Mouse (Mus musculus): ENCODE results near the gene Rcor2. TPM values are rescaled to one million over a fixed set of nuclear protein-coding genes. Genes with fewer than 3 reads are reported as not detected.

Rcor2 gene
- total RNA-seq, 2 experiments from 2014 or later, result 17.0 to 18.2 TPM

DNA sequence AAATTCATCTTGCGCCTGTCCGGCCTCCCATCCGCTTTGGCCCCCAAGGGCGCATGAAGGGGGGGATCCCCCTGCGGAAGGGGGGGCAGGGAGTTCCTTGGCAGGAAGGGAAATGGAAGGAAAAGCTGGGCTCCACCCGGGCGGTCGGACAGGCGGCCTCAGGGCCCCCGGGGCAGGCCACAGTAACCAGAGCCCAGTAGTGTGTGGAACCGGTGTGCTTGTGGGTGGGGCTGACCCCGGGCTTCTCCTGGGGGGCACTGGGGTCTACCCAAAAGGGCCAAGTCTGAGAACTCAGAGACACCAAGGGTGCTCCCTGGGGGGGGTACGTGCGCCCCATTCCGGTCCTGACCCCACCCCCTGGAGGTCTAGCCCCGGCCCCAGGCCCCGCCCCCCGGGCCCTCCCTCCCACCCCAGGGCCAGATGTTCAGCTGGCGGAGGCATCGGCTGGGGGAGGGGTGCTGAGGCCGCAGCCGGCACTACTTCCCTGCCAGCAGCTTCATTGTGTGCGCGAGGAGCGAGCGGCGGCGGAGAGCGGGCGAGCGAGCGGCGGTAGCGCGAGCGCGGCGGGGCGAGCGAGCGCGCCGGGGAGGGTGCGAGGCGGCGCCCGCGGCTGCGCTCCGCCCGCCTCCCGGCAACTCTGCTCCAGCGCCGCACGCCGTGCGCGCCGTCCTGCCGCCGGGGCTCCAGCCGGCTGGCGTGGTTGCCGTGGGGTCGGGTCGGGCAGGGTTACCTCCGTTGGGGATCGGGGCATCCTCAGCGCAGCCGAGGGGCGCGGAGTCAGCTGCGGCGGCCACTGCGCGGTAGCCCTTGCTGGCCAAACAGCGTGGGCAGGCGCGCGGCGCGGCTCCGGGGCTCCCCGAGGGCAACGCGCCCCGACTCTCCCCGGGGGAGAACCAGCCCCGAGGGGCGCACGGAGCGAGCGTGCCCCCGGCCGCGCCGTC, 926 bp downstream of the Rcor2 start:
- Histone ChIP-seq H3K4me3 (peak overlapping the region; percentile 71), H3K27ac (peak overlapping the region; percentile 93)
- TF ChIP-seq CTCF (conservative IDR thresholded peaks at IDR 0.05), result no peak
- peak in 1 of 2 experiments; percentile 78 for DNase-seq (ENCODE audit: low spot score in 2 of 2)

DNA sequence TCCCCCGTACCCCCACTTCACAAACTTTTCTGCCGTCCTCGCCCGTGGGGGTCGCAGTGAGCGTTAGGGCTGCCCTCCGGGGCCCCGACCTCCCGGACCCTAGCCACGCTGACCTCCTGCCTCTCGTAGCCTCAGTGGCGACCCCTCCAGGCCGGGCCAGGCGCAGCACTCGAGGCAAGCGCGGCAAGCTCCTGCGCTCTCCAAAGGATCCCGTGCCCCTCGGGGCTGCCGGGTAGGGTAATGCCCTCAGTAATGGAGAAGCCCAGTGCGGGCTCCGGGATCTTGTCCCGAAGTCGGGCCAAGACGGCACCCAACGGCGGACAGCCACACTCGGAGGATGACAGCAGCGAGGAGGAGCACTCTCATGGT, 1.6 kb downstream of the Rcor2 start:
- peak; percentile 88 for TF ChIP-seq CTCF (conservative IDR thresholded peaks at IDR 0.05)
- DNase-seq (ENCODE audit: low spot score in 2 of 2), result peak in 1 of 2 experiments; percentile 73
- peak overlapping the region; percentile 93 for H3K27ac ChIP-seq
- H3K4me3 ChIP-seq, result peak overlapping the region; percentile 71

GRCm38 (mm10) chr19:7269290-7270044, 2.3 kb downstream of the Rcor2 start:
- DNase-seq (ENCODE audit: low spot score in 2 of 2), result no peak
- Histone ChIP-seq H3K4me3 (peak overlapping the region; percentile 71), H3K27ac (peak overlapping the region; percentile 93)
- no peak for TF ChIP-seq CTCF (conservative IDR thresholded peaks at IDR 0.05)

- DNase-seq (ENCODE audit: low spot score in 2 of 2), result no peak
- peak overlapping the region; percentile 92; the same call in 1 of the 2 replicates for H3K27ac ChIP-seq
- peak; percentile 64 for TF ChIP-seq CTCF (conservative IDR thresholded peaks at IDR 0.05)
- no peak overlapping the region for H3K4me3 ChIP-seq
Measured at GRCm38 (mm10) chr19:7273486-7273885, 6.4 kb downstream of the Rcor2 start.

DNA sequence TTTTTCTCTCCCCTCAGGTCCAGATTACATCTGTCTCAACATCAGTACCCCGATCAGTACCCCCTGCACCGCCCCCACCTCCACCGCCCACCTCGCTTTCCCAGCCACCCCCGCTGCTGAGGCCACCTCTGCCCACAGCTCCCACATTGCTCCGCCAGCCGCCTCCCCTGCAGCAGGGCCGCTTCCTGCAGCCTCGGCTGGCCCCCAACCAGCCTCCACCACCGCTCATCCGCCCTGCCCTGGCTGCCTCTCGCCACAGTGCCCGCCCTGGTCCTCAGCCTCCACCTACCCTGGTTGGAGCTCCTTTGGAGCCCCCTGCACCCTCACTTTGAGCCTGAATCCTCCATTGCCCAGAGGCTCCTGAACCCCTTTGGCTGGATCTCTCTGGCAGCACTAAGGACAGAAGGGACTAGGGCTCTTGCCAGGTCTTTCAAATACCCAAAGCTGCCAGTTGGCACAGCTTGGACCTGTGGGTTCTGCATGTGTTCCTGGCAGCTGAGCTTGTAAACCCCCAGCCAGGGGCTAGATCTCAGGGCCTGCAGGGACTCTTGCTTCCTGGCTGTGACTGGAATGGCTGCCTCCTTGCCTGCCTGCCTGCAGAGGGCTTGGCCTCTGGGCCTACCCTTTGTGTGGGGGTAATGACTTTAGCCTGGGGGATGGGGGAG, 7.3 kb downstream of the Rcor2 start:
- peak; percentile 62 to 67 for DNase-seq (ENCODE audit: low spot score in 2 of 2)
- peak overlapping the region; percentile 92 for H3K27ac ChIP-seq
- TF ChIP-seq CTCF (conservative IDR thresholded peaks at IDR 0.05), result no peak

DNA sequence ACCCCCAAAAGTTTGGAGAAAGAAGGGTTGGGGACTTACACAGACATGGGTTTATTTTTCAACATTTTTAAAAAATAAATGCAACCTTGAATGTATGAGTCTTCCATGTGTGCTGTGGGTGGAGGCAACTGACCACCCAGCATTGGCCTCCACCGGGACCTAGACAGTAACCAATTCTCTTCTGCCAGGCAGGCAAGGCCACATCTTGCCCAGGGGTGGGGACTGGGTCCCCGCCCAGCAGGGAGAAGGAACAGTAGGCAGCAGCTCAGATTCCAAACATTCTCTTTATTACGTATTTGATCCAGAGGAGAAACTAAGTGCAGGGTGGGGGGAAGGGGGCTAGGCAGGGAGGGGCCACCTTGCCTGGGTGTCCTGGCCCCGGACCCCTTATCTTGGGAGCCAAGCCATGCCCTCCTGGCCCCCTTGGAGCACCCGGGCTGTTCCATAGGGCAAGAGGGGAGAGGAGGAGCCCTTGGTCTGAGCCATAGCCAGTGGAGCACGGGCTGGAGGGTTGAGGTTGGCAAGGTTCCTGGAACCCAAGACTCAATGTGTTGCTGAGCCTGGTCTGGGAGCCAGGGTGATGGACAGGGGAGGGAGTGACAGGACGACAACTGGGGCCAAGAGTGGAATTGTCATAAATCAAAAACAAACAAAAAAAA, 8.1 kb downstream of the Rcor2 start:
- no peak overlapping the region for H3K4me3 ChIP-seq
- DNase-seq (ENCODE audit: low spot score in 2 of 2), result no peak
- no peak for TF ChIP-seq CTCF (conservative IDR thresholded peaks at IDR 0.05)
- H3K27ac ChIP-seq, result peak overlapping the region; percentile 92

More for the DNA sequence above, 7.3 kb downstream of the Rcor2 start:
- no peak overlapping the region for H3K4me3 ChIP-seq

DNA sequence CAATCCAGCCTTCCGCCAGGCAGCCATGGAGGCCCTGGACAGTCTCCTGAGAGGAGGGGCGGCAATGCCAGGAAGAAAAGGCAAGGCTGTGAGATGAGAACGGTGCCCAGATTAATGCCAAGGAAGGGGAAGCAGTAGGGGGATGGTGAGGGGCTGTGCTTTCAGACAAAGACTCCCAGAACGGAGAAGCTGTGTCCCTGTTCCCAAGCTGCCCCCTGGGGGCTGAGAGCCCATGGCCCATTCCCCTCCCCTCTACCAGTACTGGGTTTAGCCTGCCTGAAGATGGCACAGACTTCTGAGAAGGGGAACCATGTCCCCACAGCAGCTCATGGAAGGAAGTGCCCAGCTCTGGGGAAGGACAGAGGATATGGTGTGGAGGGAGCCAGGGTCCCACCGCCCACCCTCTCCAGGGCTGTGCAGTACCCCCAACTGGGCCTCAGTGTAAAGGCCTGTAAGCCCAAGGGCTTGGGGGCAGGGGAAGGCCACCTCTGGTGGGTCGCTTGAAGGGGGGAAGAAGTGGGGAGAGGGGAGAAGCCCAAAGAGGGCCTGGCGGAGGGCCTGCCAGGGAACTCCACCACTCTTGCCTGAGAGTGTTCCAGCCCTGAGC, 9.0 kb downstream of the Rcor2 start:
- no peak for TF ChIP-seq CTCF (conservative IDR thresholded peaks at IDR 0.05)
- no peak overlapping the region for H3K4me3 ChIP-seq
- no peak for DNase-seq (ENCODE audit: low spot score in 2 of 2)
- H3K27ac ChIP-seq, result peak overlapping the region; percentile 92

- H3K4me3 ChIP-seq, result no peak overlapping the region
- DNase-seq (ENCODE audit: low spot score in 2 of 2), result no peak
- TF ChIP-seq CTCF (conservative IDR thresholded peaks at IDR 0.05), result no peak
- peak overlapping the region; percentile 92; the same call in 1 of the 2 replicates for H3K27ac ChIP-seq
Measured at GRCm38 (mm10) chr19:7276796-7277195, 9.7 kb downstream of the Rcor2 start.

GRCm38 (mm10) chr19:7278200-7278906, 11.2 kb downstream of the Rcor2 start:
- DNase-seq (ENCODE audit: low spot score in 2 of 2), result no peak
- TF ChIP-seq CTCF (conservative IDR thresholded peaks at IDR 0.05), result no peak
- H3K4me3 ChIP-seq, result no peak overlapping the region
- peak overlapping the region; percentile 92 for H3K27ac ChIP-seq

DNA sequence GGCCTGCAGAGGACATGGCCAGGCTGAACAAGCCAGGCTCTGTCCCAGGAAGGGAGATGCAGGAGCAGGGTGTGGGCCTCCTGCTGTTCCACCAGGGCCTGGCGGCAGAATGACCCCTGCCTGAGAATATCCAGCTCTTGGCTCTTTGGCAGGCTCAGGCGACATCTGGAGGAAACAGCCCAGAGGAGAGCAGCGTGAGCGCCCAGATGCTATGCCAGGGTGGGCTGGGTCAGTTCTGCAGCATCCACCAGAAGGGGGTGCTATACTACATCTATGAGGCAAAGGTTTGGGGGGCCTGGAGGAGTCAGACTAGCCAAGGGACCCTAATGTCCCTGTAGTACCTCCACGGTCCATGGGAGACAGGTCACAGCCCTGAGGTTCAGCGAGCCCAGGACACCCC, 12.0 kb downstream of the Rcor2 start:
- Histone ChIP-seq H3K4me3 (no peak overlapping the region), H3K27ac (peak overlapping the region; percentile 92)
- peak; percentile 81 for TF ChIP-seq CTCF (conservative IDR thresholded peaks at IDR 0.05)
- DNase-seq (ENCODE audit: low spot score in 2 of 2), result no peak

DNA sequence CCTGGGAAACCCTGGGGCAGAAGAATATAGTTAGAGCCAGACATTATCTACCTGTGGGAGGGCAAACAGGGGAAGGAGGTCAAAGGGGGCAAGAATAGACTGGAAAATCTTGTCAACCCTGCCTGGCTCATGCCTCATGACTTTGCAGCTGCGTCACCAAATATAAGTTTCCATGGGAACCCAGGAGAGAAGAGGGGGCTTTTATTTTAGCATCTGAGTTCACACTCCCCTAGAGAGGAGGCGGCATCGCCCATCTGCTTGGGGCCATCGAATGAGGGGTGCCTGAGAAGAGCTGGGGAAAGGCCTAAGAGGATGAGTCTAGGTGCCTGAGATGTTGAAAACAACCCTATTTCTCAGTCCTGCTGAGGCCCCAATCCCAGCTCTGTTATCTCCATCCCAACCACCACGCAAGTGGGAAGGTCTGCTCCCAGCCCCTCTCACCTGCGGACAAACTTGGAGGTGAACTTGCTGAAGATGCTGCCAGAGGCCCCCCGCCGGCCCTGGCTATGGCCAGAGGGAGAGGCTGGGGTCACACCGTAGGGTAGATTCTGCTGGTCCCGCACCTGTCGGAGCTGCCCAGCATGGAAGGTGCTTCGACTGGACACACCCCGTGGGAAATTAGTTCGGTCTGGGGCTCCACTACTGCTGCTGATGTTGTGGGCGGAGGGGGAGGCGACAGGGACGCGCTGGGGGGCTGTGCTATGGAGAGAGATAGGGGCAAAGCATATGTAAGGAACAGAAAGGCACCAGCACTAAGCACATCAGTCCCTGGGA, 13.6 kb downstream of the Rcor2 start:
- peak overlapping the region; percentile 92 for H3K27ac ChIP-seq
- H3K4me3 ChIP-seq, result no peak overlapping the region
- peak; percentile 74 to 87 for DNase-seq (ENCODE audit: low spot score in 2 of 2)
- TF ChIP-seq CTCF (conservative IDR thresholded peaks at IDR 0.05), result no peak

Measured in layer of hippocampus, adult 2 months (tissue).